Mouse (Mus musculus) erythroid progenitor cell, adult 5-6 weeks (primary cell): ENCODE measurements around the gene Vmn1r55. TPM values are rescaled to one million over a fixed set of nuclear protein-coding genes. Genes with fewer than 3 reads are reported as not detected.
"Not testable (repeated sequence)": the region's sequence is repeated elsewhere in the genome, so short reads cannot be mapped to it uniquely, and the experiment has no call there.

ENCODE experiments used
- ATAC-seq: replicated peaks from 2 replicates; pipeline ENCODE4 v1.8.0; 2016; ENCODE audit warnings: moderate number of reproducible peaks, mild to moderate bottlenecking, moderate TSS enrichment, inconsistent platforms; ENCODE audit not compliant: poor library complexity, low FRiP score, severe bottlenecking
- total RNA-seq, 2 experiments: library from RNA; stranded (forward) in 1 of 2; stranded (reverse) in 1 of 2; fragments of 150-400 nt in 1 of 2; fragments of 186-747, 209-891 nt in 1 of 2; gene quantifications; 2 replicates each; pipeline versions ENCODE4 v1.2.3 to v1.2.4; 2015 to 2017; ENCODE audit warnings: low replicate concordance in 2 of 2

Gene Vmn1r55
- total RNA-seq, 2 experiments from 2014 or later: not detected

DNA sequence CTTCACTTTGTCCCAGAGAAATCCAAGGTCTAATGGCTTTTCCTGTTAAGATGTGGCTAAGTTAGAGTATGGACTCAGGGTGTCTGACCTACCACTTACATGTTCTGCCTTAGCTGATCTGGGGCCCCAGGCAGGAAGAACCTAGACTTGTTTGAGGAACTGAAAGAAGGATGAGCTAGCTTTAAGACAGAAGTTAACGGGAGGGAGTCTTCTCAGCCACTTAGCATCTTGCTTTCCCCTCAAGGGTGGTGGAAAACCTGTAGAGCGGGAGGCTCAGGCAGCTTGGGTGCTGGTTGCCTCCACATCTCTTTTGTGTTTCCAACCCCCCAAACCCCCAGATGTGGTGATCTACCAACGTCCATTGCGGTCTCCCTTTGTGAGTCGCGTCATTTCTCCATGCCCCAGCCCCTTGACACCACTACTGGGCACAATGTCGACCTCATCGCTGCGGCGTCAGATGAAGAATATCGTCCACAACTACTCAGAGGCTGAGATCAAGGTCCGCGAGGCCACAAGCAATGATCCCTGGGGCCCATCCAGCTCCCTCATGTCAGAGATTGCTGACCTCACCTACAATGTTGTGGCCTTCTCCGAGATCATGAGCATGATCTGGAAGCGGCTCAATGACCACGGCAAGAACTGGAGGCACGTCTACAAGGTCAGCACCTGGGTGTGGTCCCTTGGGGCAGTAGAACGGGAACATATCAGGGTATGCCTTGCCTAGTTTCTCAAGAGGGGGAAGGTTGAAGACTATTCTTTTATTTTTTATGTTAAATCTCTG is 66.0 kb downstream of the Vmn1r55 start:
- no peak for ATAC-seq

GRCm38 (mm10) chr7:5081939-5082338 is 67.5 kb downstream of the Vmn1r55 start:
- ATAC-seq: no peak

DNA sequence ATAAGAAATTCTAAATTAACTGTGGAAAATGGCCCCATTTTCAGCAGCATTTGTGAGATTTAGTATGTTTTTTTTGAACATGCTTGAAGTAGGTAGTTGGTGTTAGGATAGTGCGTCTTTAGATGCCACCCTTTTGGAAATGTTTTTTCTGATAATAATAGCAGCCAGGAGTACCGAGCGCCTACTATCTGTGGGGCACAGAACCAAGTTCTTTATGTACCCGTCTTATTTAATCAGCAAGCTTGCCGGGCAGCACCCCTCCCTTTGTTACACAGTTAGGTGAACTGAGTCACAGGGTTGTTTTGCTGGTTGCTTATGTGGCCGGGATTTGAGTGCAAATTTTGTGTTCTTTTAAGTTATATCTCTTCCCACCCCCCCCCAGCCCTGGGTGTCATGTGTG is 68.2 kb downstream of the Vmn1r55 start:
- ATAC-seq: peak; percentile 71

DNA sequence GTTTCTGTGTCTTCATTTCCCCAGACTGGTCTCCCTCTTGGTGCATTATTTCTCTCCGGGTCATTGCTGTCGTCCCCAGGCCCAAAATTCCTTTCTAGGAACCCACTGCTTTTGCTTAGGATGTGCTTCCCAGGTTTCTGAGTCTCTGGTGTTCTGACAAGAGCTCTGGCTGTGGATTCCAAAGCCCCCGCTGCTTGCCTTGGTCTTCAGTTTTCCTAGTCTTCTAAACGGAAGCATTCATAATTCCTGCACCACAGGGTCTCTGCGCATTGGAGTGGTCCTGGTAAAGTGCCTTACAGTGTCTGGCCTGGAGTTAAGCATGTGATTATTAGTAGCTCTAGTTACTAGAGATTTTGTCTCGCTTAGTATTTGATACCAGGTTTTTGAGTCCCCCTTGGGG is 68.7 kb downstream of the Vmn1r55 start:
- no peak for ATAC-seq

DNA sequence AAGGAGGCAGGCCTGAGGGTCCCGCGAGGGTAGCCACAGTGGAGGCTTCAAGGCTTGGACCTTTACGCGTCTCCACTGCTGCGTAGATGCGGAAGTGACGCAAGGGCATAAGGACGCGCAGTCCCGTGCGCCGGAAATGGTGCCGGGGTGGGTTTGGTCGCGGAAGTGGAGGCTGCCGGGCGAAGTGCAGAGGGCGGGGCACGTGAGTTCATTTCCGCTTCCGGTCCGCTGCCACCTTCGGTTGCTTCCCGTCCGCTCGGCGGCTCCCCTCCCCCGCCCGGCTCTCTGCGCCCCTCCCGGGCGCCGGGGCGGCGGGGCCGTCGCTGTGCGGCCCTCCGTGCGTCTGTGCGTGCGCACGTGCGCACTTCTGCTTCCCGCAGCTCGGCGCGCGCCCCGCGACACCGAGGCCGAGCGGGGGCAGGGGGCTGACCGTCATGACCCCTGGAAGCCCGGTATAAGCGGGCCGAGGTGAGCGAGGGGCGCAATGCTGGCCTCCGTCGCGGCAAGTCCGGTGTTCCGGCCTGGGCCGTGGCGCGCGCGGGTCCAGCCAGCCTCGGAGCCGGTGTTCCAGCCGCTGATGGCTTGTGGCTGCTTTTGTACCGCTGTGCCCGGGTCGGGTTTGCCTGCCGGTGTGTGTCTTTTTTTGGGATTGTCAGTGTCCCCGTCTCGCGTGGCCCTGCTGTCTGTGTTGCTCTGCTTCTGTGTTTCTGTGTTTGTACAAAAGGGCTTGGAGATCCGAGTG is 69.3 kb downstream of the Vmn1r55 start, which contains the start of gene Epn1:
Gene Epn1, plus strand, starts transcription at position 226 of the 742 bp plus-strand sequence.
- ATAC-seq: peak; percentile 92

GRCm38 (mm10) chr7:5079365-5080009 is 70.0 kb downstream of the Vmn1r55 start:
- not testable (repeated sequence) for ATAC-seq

Other genes starting within 250 kb of the Vmn1r55 start
- not detected in 2 replicates for gene Gm36210, start 243.2 kb downstream of the Vmn1r55 start, total RNA-seq (2015; ENCODE audit: low replicate concordance)
- gene Gm36210, start 243.2 kb downstream of the Vmn1r55 start, total RNA-seq (2017; ENCODE audit: low replicate concordance): not detected in 2 replicates
- 7.1 and 8.6 TPM in 2 replicates for gene Zfp628, start 234.5 kb downstream of the Vmn1r55 start, total RNA-seq (2015; ENCODE audit: low replicate concordance)
- 4.6 and 11.6 TPM in 2 replicates for gene Zfp628, start 234.5 kb downstream of the Vmn1r55 start, total RNA-seq (2017; ENCODE audit: low replicate concordance)
- gene Nat14, start 227.6 kb downstream of the Vmn1r55 start, total RNA-seq (2015; ENCODE audit: low replicate concordance): 2.9 TPM in 1 of 2 replicates, not detected in the other
- gene Nat14, start 227.6 kb downstream of the Vmn1r55 start, total RNA-seq (2017; ENCODE audit: low replicate concordance): 0.64 and 4.4 TPM in 2 replicates
- not detected in 2 replicates for gene Ssc5d, start 223.9 kb downstream of the Vmn1r55 start, total RNA-seq (2015; ENCODE audit: low replicate concordance)
- not detected in 2 replicates for gene Ssc5d, start 223.9 kb downstream of the Vmn1r55 start, total RNA-seq (2017; ENCODE audit: low replicate concordance)
- not detected in 2 replicates for gene Sbk2, start 185.3 kb downstream of the Vmn1r55 start, total RNA-seq (2015; ENCODE audit: low replicate concordance)
- gene Sbk2, start 185.3 kb downstream of the Vmn1r55 start, total RNA-seq (2017; ENCODE audit: low replicate concordance): not detected in 2 replicates
- not detected in 2 replicates for gene Sbk3, start 178.5 kb downstream of the Vmn1r55 start, total RNA-seq (2015; ENCODE audit: low replicate concordance)
- not detected in 2 replicates for gene Sbk3, start 178.5 kb downstream of the Vmn1r55 start, total RNA-seq (2017; ENCODE audit: low replicate concordance)
- 9.2 TPM in 1 of 2 replicates, not detected in the other for gene Zfp579, start 153.5 kb downstream of the Vmn1r55 start, total RNA-seq (2015; ENCODE audit: low replicate concordance)
- 1.8 TPM in 1 of 2 replicates, not detected in the other for gene Zfp579, start 153.5 kb downstream of the Vmn1r55 start, total RNA-seq (2017; ENCODE audit: low replicate concordance)
- gene Zfp524, start 135.3 kb downstream of the Vmn1r55 start, total RNA-seq (2015; ENCODE audit: low replicate concordance): 4.7 and 16.3 TPM in 2 replicates
- 0.64 and 3.2 TPM in 2 replicates for gene Zfp524, start 135.3 kb downstream of the Vmn1r55 start, total RNA-seq (2017; ENCODE audit: low replicate concordance)
- 11.9 and 14.7 TPM in 2 replicates for gene Fiz1, start 135.0 kb downstream of the Vmn1r55 start, total RNA-seq (2015; ENCODE audit: low replicate concordance)
- gene Fiz1, start 135.0 kb downstream of the Vmn1r55 start, total RNA-seq (2017; ENCODE audit: low replicate concordance): 5.6 and 9.1 TPM in 2 replicates
- 5.0 TPM in 1 of 2 replicates, not detected in the other for gene Gm44973, start 134.2 kb downstream of the Vmn1r55 start, total RNA-seq (2015; ENCODE audit: low replicate concordance)
- gene Gm44973, start 134.2 kb downstream of the Vmn1r55 start, total RNA-seq (2017; ENCODE audit: low replicate concordance): 1.4 TPM in 1 of 2 replicates, not detected in the other
- gene Zfp865, start 129.3 kb downstream of the Vmn1r55 start, total RNA-seq (2015; ENCODE audit: low replicate concordance): 9.0 and 9.2 TPM in 2 replicates
- gene Zfp865, start 129.3 kb downstream of the Vmn1r55 start, total RNA-seq (2017; ENCODE audit: low replicate concordance): 6.3 and 7.6 TPM in 2 replicates
- gene Ccdc106, start 129.1 kb downstream of the Vmn1r55 start, total RNA-seq (2015; ENCODE audit: low replicate concordance): not detected in 2 replicates
- not detected in 2 replicates for gene Ccdc106, start 129.1 kb downstream of the Vmn1r55 start, total RNA-seq (2017; ENCODE audit: low replicate concordance)
- gene 4632433K11Rik, start 115.6 kb downstream of the Vmn1r55 start, total RNA-seq (2015; ENCODE audit: low replicate concordance): not detected in 2 replicates
- not detected in 2 replicates for gene 4632433K11Rik, start 115.6 kb downstream of the Vmn1r55 start, total RNA-seq (2017; ENCODE audit: low replicate concordance)
- gene Zfp784, start 111.2 kb downstream of the Vmn1r55 start, total RNA-seq (2015; ENCODE audit: low replicate concordance): 0.42 and 1.8 TPM in 2 replicates
- gene Zfp784, start 111.2 kb downstream of the Vmn1r55 start, total RNA-seq (2017; ENCODE audit: low replicate concordance): 0.90 TPM in 1 of 2 replicates, not detected in the other
- not detected in 2 replicates for gene Zfp580, start 98.1 kb downstream of the Vmn1r55 start, total RNA-seq (2015; ENCODE audit: low replicate concordance)
- not detected in 2 replicates for gene Zfp580, start 98.1 kb downstream of the Vmn1r55 start, total RNA-seq (2017; ENCODE audit: low replicate concordance)
- gene U2af2, start 87.5 kb downstream of the Vmn1r55 start, total RNA-seq (2015; ENCODE audit: low replicate concordance): 93.0 and 138 TPM in 2 replicates
- gene U2af2, start 87.5 kb downstream of the Vmn1r55 start, total RNA-seq (2017; ENCODE audit: low replicate concordance): 83.8 and 99.2 TPM in 2 replicates
- 84.3 and 88.3 TPM in 2 replicates for gene Epn1, start 69.4 kb downstream of the Vmn1r55 start, total RNA-seq (2015; ENCODE audit: low replicate concordance)
- 75.9 and 127 TPM in 2 replicates for gene Epn1, start 69.4 kb downstream of the Vmn1r55 start, total RNA-seq (2017; ENCODE audit: low replicate concordance)
- gene Rfpl4, start 32.7 kb downstream of the Vmn1r55 start, total RNA-seq (2015; ENCODE audit: low replicate concordance): not detected in 2 replicates
- not detected in 2 replicates for gene Rfpl4, start 32.7 kb downstream of the Vmn1r55 start, total RNA-seq (2017; ENCODE audit: low replicate concordance)
- not detected in 2 replicates for gene Rasl2-9, start 23.7 kb downstream of the Vmn1r55 start, total RNA-seq (2015; ENCODE audit: low replicate concordance)
- not detected in 2 replicates for gene Rasl2-9, start 23.7 kb downstream of the Vmn1r55 start, total RNA-seq (2017; ENCODE audit: low replicate concordance)
- gene Vmn1r56, start 47.1 kb upstream of the Vmn1r55 start, total RNA-seq (2015; ENCODE audit: low replicate concordance): not detected in 2 replicates
- not detected in 2 replicates for gene Vmn1r56, start 47.1 kb upstream of the Vmn1r55 start, total RNA-seq (2017; ENCODE audit: low replicate concordance)
- not detected in 2 replicates for gene Vmn1r57, start 68.8 kb upstream of the Vmn1r55 start, total RNA-seq (2015; ENCODE audit: low replicate concordance)
- not detected in 2 replicates for gene Vmn1r57, start 68.8 kb upstream of the Vmn1r55 start, total RNA-seq (2017; ENCODE audit: low replicate concordance)
- gene Gm5065, start 200.9 kb upstream of the Vmn1r55 start, total RNA-seq (2015; ENCODE audit: low replicate concordance): not detected in 2 replicates
- gene Gm5065, start 200.9 kb upstream of the Vmn1r55 start, total RNA-seq (2017; ENCODE audit: low replicate concordance): not detected in 2 replicates
- not detected in 2 replicates for gene Nlrp2, start 201.4 kb upstream of the Vmn1r55 start, total RNA-seq (2015; ENCODE audit: low replicate concordance)
- not detected in 2 replicates for gene Nlrp2, start 201.4 kb upstream of the Vmn1r55 start, total RNA-seq (2017; ENCODE audit: low replicate concordance)